In the genomic region with DNA sequence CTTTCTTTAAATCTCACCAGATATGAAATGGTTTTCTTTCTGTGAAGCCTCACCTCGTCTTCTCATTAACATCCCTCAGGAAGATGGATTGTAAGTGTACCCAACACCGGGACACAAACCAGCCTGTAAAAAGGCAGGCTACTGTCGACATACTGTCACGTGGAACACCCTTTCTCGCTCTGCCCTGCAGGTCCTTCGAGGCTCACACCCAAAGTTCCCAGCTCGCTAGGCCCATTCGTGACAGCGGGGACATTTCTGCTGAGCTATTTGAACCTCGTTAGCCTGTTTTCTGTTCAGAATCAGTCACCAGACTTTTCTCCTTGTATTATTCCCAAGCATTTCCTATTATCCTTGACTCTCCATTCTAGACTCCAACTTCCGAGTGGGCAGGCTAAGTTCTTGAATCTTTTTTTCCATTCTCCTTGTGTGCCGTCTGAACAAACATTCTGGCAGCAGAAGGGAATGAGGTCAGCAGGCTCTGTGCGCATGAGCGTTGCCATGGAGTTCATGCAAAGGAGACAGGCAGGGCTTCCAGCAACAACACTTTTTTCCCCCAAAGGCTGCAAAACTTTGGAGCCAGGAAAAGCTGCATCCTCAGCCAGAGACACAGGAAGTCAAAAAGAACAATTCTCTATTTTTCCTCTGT, we compare ENCODE assay signal across 9 mouse cellular contexts.
DNase-seq lines count a peak whose midpoint lies in the region; ATAC-seq lines count a peak whose summit lies in the region.
"Had no signal": no experiment of that assay in that cellular context is flagged by ENCODE, and none has a peak within 500 bp of the region (broad histone marks: within the 10 kb centered on the region; RNA-seq: fewer than 3 reads in every experiment).

No protein-coding gene starts in this region.

- H3K27me3 ChIP-seq in neural tube, embryonic 14.5 days (ENCODE audit: control insufficient read depth, insufficient read depth, low read length), result no peaks in the 10 kb centered on the region
- H3K27me3 ChIP-seq: liver, embryonic 13.5 days had no signal

- no peak overlapping the region for H3K4me3 ChIP-seq in neural tube, embryonic 14.5 days (ENCODE audit: low read depth, low read length)
- H3K4me3 ChIP-seq: liver, embryonic 13.5 days had no signal

- WGBS in neural tube, embryonic 14.5 days, result 64% methylated on average over 14 of the region's 14 CpGs

- no peaks in the 10 kb centered on the region for H3K4me1 ChIP-seq in neural tube, embryonic 14.5 days (ENCODE audit: control insufficient read depth, insufficient read depth, low read length)
- H3K4me1 ChIP-seq: liver, embryonic 13.5 days had no signal

- no peak overlapping the region for H3K4me2 ChIP-seq in neural tube, embryonic 14.5 days (ENCODE audit: low read depth, low read length)
- H3K4me2 ChIP-seq: liver, embryonic 13.5 days had no signal

- H3K9me3 ChIP-seq in neural tube, embryonic 14.5 days (ENCODE audit: control insufficient read depth, low read length), result no peaks in the 10 kb centered on the region; the same call in 1 of the 2 replicates
- H3K9me3 ChIP-seq: liver, embryonic 13.5 days had no signal

- H3K9ac ChIP-seq in neural tube, embryonic 14.5 days (replicated peaks; ENCODE audit: low read depth, low read length), result no peak overlapping the region
- H3K9ac ChIP-seq: liver, embryonic 13.5 days had no signal

- no peaks in the 10 kb centered on the region for H3K36me3 ChIP-seq in neural tube, embryonic 14.5 days (ENCODE audit: control insufficient read depth, insufficient read depth, low read length)
- H3K36me3 ChIP-seq: liver, embryonic 13.5 days had no signal

- ATAC-seq in neural tube, embryonic 14.5 days (ENCODE audit: low read depth), result no peak
- no peak for ATAC-seq in megakaryocyte, adult 5-6 weeks (ENCODE audit: poor library complexity, severe bottlenecking)

- 0 out of 2 replicates have a peak overlapping the region, but pooled peaks have one; percentile 6 for H3K27ac ChIP-seq in neural tube, embryonic 14.5 days (ENCODE audit: low read depth, low read length)
- H3K27ac ChIP-seq: liver, embryonic 13.5 days had no signal

- peak; percentile 81 to 85 for DNase-seq in adrenal gland, postnatal 36 days
- peak; percentile 19 to 53 for DNase-seq in cerebellum, postnatal 25 days
- peak; percentile 76 for DNase-seq in gastrocnemius, postnatal 10 days
- peak; percentile 86 for DNase-seq in kidney, adult 11 months
- DNase-seq in left cerebral cortex, adult 8-10 months (ENCODE audit: low spot score in 2 of 2), result peak; percentile 63 to 85
- peak; percentile 20 to 76 for DNase-seq in urinary bladder, postnatal 36 days (ENCODE audit: low spot score in 2 of 2)
- DNase-seq: liver, embryonic 13.5 days had no signal

Comparison
In these comparisons a context has a peak if more than half of its experiments do, and no peak if none do; other contexts are left out.
1. DNase-seq: peak in every context shown above with its lines; median percentile 86 in kidney, adult 11 months; 83 in adrenal gland, postnatal 36 days; 76 in gastrocnemius, postnatal 10 days; 74 in left cerebral cortex, adult 8-10 months; 48 in urinary bladder, postnatal 36 days; 36 in cerebellum, postnatal 25 days.